Mouse (Mus musculus): ENCODE measurements around the gene Bcl11b.

DNA sequence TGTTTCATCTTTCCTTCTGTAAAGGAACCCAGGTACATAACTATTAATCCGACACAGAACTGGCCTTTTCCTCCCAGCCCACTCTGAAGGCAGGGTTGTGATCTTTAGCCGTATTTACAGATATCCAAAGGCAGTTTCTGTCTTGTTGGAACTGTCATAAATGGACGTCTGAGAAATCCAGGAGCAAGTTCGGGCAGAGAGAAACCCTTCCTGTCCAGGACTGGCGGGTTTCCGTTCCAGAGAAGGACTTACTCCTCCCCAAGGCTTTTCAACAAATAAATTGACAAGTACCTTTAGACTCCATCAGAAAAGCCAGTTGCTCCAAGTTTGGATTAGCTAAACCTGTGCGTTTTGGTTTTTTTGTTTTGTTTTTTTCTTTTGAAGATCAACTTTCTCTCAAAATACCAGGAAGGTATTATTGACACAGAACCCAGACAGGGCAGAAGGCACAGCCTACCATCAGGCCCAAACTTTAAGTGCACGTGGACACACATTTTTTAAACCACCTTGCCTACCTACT is 24.6 kb downstream of the Bcl11b start:
- no peak for TF ChIP-seq TAL1 (IDR thresholded peaks at IDR 0.05; ENCODE audit: low read length)
- no peak for TF ChIP-seq GATA1 (IDR thresholded peaks at IDR 0.05; ENCODE audit: low read length)
